Mouse (Mus musculus): ENCODE data around the gene Sgk1.

- TF ChIP-seq CTCF (IDR thresholded peaks at IDR 0.05; ENCODE audit: extremely low read depth, insufficient read depth, low read length): no peak
- no peak for TF ChIP-seq POLR2A (IDR thresholded peaks at IDR 0.05; ENCODE audit: extremely low read depth, insufficient read depth, low read length)
Measured at GRCm38 (mm10) chr10:21930781-21931380, 48.9 kb downstream of the Sgk1 start.

Data from cortical plate, adult 2 months (tissue).